Mouse (Mus musculus) intestine, embryonic 16.5 days (tissue): ENCODE measurements around the gene Rapgef1. TPM values are rescaled to one million over a fixed set of nuclear protein-coding genes. Genes with fewer than 3 reads are reported as not detected.

Experiments used
- ATAC-seq: fragments of 200-750 bp; cut with Nextera tagmentation; 2 replicates; pipeline ENCODE4 v1.8.0; 2017; ENCODE audit warnings: moderate TSS enrichment, moderate library complexity
- H3K27ac ChIP-seq: fragments of 300-500 bp; sonication (generic); 2 replicates; pipeline ENCODE4 v1.5.1; 2014; ENCODE audit warnings: mild to moderate bottlenecking, low read length
- H3K27me3 ChIP-seq: fragments of 300-500 bp; sonication (generic); replicated peaks from 2 replicates; pipeline ENCODE4 v1.6.1; 2014; ENCODE audit warnings: low read length, control low read depth, mixed read lengths; ENCODE audit not compliant: control insufficient read depth, insufficient read depth
- H3K36me3 ChIP-seq: fragments of 300-500 bp; sonication (generic); 2 replicates; pipeline ENCODE4 v1.6.1; 2014; ENCODE audit warnings: low read length, control low read depth; ENCODE audit not compliant: control insufficient read depth, insufficient read depth
- H3K4me1 ChIP-seq: fragments of 300-500 bp; sonication (generic); 2 replicates; pipeline ENCODE4 v1.6.1; 2014; ENCODE audit warnings: low read length, control low read depth, mixed read lengths; ENCODE audit not compliant: control insufficient read depth, insufficient read depth
- H3K4me2 ChIP-seq: fragments of 300-500 bp; sonication (generic); 2 replicates; pipeline ENCODE4 v1.6.1; 2014; ENCODE audit warnings: low read depth, low read length, control low read depth
- H3K4me3 ChIP-seq: fragments of 300-500 bp; sonication (generic); 2 replicates; pipeline ENCODE4 v1.5.1; 2014; ENCODE audit warnings: mild to moderate bottlenecking, low read length
- H3K9ac ChIP-seq: fragments of 300-500 bp; sonication (generic); 2 replicates; pipeline ENCODE4 v1.6.1; 2014; ENCODE audit warnings: low read depth, low read length
- H3K9me3 ChIP-seq: fragments of 300-500 bp; sonication (generic); 2 replicates; pipeline ENCODE4 v1.6.1; 2016; ENCODE audit warnings: low read length, control low read depth; ENCODE audit not compliant: control insufficient read depth
- WGBS: fragments of 180-500 bp; shearing (Covaris S2); extraction: QIAGEN DNeasy Blood & Tissue Kit; methylation state at CpG from one replicate; pipeline ENCODE4 v1.1.7; 2014; 5-methylcytosine and 5-hydroxymethylcytosine counted together
- polyA plus RNA-seq: library from polyadenylated mRNA; unstranded; fragments of >200 nt; fragmentation: Nextera tagmentation; extraction: Ambion mirVana; gene quantifications from 2 replicates; pipeline ENCODE4 v1.2.1, GENCODE M21; 2015

The Rapgef1 gene
- polyA plus RNA-seq, 1 experiment from 2014 or later = 8.1 TPM

- H3K9ac ChIP-seq = no peak overlapping the region
- no peak for ATAC-seq
- no peak overlapping the region for H3K4me3 ChIP-seq
- H3K27me3 ChIP-seq = no peaks in the 10 kb centered on the region
- H3K27ac ChIP-seq = no peak overlapping the region
- WGBS = 95% methylated on average over 5 of the region's 5 CpGs
- no peaks in the 10 kb centered on the region for H3K4me1 ChIP-seq
- no peaks in the 10 kb centered on the region for H3K9me3 ChIP-seq
- peaks cover 16% of the 10 kb centered on the region for H3K36me3 ChIP-seq
- no peak overlapping the region for H3K4me2 ChIP-seq
Observed at GRCm38 (mm10) chr2:29733348-29733747, 113.8 kb downstream of the Rapgef1 start.

DNA sequence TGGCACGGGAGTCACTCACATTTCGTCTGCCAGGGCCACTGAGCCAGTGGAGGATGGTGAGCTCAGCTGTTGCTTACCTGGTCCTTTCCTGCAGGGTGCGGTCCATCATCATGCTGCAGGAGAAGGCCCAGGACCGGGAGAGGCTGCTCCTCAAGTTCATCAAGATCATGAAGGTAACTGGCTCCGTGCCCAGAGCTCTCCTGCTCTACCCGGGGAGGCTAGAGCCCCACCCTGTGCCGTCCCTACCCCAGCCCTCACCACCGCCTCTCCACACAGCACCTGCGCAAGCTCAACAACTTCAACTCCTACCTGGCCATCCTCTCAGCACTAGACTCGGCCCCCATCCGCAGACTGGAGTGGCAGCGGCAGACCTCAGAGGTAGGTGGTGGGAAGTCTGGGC, 116.2 kb downstream of the Rapgef1 start:
- no peaks in the 10 kb centered on the region for H3K4me1 ChIP-seq
- no peak overlapping the region for H3K4me2 ChIP-seq
- H3K9ac ChIP-seq = no peak overlapping the region
- 0 out of 2 replicates have a peak, but pooled peaks have one; percentile 21 for ATAC-seq
- no peaks in the 10 kb centered on the region for H3K9me3 ChIP-seq
- no peak overlapping the region for H3K27ac ChIP-seq
- peaks cover 13% of the 10 kb centered on the region for H3K36me3 ChIP-seq
- 81% methylated on average over 12 of the region's 12 CpGs for WGBS
- no peaks in the 10 kb centered on the region for H3K27me3 ChIP-seq
- H3K4me3 ChIP-seq = no peak overlapping the region

DNA sequence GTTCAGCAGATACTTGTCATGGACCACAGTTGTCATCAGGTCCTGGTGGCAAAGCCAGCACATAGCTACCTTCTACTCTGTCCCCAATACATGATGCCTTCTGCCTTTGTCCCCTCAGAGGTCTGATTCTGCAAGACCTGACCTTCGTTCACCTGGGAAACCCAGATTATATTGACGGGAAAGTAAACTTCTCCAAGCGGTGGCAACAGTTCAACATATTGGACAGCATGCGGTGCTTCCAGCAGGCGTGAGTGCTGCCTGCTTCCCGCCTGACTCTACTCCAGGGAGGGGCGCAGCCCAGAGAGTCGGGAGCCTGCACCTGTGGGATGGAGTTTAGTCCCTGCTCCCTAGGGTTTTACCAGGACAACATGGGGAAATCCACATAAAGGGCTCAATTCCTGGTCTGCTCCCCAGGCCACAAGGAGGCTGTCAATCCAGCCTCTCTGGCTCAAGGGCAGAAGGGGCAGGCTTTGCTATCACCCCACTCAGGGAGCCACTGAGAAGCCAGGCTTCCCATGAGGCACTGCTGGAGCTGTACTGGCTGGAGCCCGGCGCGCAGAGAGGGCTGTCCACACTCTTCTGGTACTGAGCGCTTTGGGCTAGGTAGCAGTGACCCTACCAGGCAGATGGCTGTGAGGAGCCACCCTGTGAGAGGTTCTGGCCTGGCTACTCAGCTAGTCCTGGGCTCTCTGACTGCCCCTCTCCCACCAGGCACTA, 117.8 kb downstream of the Rapgef1 start:
- ATAC-seq = no peak
- H3K36me3 ChIP-seq = peaks cover 13% of the 10 kb centered on the region
- no peak overlapping the region for H3K4me2 ChIP-seq
- no peak overlapping the region for H3K4me3 ChIP-seq
- H3K9ac ChIP-seq = no peak overlapping the region
- 76% methylated on average over 12 of the region's 12 CpGs for WGBS
- no peaks in the 10 kb centered on the region for H3K4me1 ChIP-seq
- no peaks in the 10 kb centered on the region for H3K9me3 ChIP-seq
- no peaks in the 10 kb centered on the region for H3K27me3 ChIP-seq
- no peak overlapping the region for H3K27ac ChIP-seq

DNA sequence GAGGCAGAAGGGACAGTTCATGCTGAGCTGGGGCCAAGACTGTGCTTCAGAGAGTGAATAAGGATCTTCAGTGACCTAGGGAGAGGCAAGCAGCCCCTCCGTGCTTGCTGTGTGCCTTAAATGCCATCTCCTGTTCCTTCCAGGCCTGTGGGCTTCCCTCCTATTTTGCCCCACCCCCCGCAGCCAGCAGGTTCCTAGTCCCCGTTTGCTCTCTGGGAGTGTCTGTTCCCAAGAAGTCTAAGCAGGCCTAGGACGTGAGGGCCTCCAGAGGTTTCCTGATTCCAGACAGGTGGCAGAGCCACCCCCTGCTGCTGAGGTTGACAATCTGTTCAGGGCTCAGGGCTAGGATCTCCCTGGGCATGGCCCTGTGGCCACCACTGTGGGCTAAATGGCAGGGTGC, 119.3 kb downstream of the Rapgef1 start:
- peaks cover 11% of the 10 kb centered on the region for H3K36me3 ChIP-seq

GRCm38 (mm10) chr2:29739368-29739767, 119.8 kb downstream of the Rapgef1 start:
- WGBS = 55% methylated on average over 5 of the region's 5 CpGs
- Histone ChIP-seq H3K9ac (no peak overlapping the region), H3K4me2 (no peak overlapping the region), H3K4me1 (peaks cover 6% of the 10 kb centered on the region), H3K36me3 (peaks cover 6% of the 10 kb centered on the region), H3K27me3 (no peaks in the 10 kb centered on the region), H3K4me3 (no peak overlapping the region), H3K9me3 (no peaks in the 10 kb centered on the region), H3K27ac (peak overlapping the region; percentile 24; the same call in 1 of the 2 replicates)
- ATAC-seq = no peak

More for the DNA sequence above, 119.3 kb downstream of the Rapgef1 start:
- no peak for ATAC-seq
- H3K9me3 ChIP-seq = no peaks in the 10 kb centered on the region
- WGBS = 45% methylated on average over 4 of the region's 4 CpGs
- H3K4me2 ChIP-seq = no peak overlapping the region
- peaks cover under 1% of the 10 kb centered on the region; the same call in 1 of the 2 replicates for H3K4me1 ChIP-seq
- H3K27ac ChIP-seq = peak overlapping the region; percentile 24; the same call in 1 of the 2 replicates
- no peak overlapping the region for H3K9ac ChIP-seq
- no peak overlapping the region for H3K4me3 ChIP-seq
- H3K27me3 ChIP-seq = no peaks in the 10 kb centered on the region

DNA sequence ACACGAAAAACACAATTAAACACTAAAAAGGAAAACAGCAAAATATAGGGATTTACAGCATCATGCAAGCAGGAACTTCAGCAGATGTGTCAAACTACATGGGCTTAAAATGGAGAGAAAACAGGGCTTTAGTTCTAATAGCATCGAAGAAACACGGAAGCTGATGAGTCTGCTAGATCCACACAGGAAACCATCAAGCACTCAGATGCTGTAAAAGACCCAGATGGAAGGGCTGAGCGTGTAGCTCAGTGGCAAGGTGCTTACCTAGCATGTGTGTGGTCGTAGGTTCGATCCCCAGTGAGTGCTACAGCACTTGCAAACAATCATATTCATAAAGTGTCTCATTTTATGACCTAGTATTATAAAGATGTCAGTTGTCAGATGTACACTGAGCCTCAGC, 121.7 kb downstream of the Rapgef1 start:
- WGBS = 94% methylated on average over 6 of the region's 6 CpGs
- no peak for ATAC-seq

DNA sequence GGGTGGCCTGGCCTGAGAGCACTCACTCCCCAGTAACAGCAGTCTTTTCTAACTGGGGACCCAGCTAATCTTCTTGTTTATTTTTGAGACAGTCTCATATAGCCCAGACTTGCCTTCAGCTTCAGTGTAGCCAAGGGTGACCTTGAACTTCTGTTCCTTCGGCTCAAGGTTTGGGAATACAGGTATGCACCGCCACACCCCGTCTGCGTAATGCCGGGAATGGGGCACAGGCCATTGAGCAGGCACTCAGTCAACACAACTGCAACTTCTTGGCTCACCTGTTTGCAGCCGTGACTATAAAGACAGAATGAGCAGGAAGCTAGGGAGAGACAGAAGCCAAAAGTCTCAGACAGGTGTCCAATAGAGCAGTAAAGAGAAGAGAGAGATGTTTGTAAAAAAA, 124.7 kb downstream of the Rapgef1 start:
- Histone ChIP-seq H3K9me3 (no peaks in the 10 kb centered on the region), H3K36me3 (no peaks in the 10 kb centered on the region), H3K27me3 (peaks cover 6% of the 10 kb centered on the region), H3K9ac (no peak overlapping the region), H3K4me2 (no peak overlapping the region), H3K4me1 (peaks cover 11% of the 10 kb centered on the region), H3K27ac (no peak overlapping the region; the same call in 1 of the 2 replicates), H3K4me3 (no peak overlapping the region)
- peak; percentile 66 for ATAC-seq
- 58% methylated on average over 6 of the region's 6 CpGs for WGBS

More for the DNA sequence above, 121.7 kb downstream of the Rapgef1 start:
- H3K9me3 ChIP-seq = no peaks in the 10 kb centered on the region
- no peak overlapping the region for H3K4me3 ChIP-seq
- H3K27me3 ChIP-seq = no peaks in the 10 kb centered on the region
- no peak overlapping the region for H3K27ac ChIP-seq
- no peak overlapping the region for H3K9ac ChIP-seq
- peaks cover under 1% of the 10 kb centered on the region for H3K36me3 ChIP-seq
- no peak overlapping the region for H3K4me2 ChIP-seq
- H3K4me1 ChIP-seq = peaks cover 6% of the 10 kb centered on the region

DNA sequence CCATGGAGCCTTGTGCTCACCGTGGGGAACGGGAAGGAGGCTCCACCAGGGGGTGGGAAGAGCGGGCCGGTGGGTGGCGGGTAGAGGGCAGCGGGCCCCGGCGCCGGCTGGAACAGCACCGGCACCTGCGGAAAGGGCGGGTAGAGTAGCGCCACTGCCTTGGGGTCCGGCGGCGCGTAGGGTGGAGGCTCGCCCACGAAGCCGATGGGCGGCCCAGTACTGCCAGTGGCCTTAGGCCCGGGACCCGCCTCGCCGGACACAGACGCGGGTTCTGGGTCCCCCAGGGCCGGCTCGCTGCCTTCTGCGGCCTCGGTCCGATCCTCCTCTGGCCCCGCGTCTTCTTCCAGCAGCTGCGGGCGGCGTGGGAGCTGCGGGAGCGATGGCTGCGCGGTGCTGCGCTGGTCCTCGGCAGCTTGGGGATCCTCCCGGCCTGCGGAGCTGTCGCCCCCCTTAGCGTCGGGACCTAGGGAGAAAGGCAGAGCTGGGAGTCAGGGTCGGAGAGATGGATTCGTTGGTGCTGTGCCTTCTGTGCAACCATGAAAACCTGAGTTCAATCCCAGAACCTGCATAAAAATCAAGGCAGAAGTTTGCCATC, 127.8 kb downstream of the Rapgef1 start:
- WGBS = 29% methylated on average over 49 of the region's 50 CpGs
- H3K9ac ChIP-seq = peak overlapping the region; percentile 60

GRCm38 (mm10) chr2:29747852-29748251, 128.3 kb downstream of the Rapgef1 start:
- Histone ChIP-seq H3K4me2 (no peak overlapping the region), H3K27me3 (peaks cover 17% of the 10 kb centered on the region), H3K27ac (no peak overlapping the region), H3K4me1 (peaks cover 16% of the 10 kb centered on the region), H3K9me3 (no peaks in the 10 kb centered on the region), H3K36me3 (no peaks in the 10 kb centered on the region), H3K4me3 (no peak overlapping the region), H3K9ac (no peak overlapping the region)
- no peak for ATAC-seq
- 62% methylated on average over 5 of the region's 5 CpGs for WGBS

More for the DNA sequence above, 127.8 kb downstream of the Rapgef1 start:
- no peak overlapping the region for H3K27ac ChIP-seq
- peaks cover 16% of the 10 kb centered on the region for H3K4me1 ChIP-seq
- H3K4me3 ChIP-seq = peak overlapping the region; percentile 36
- ATAC-seq = no peak
- no peaks in the 10 kb centered on the region for H3K9me3 ChIP-seq
- H3K36me3 ChIP-seq = no peaks in the 10 kb centered on the region
- peaks cover 17% of the 10 kb centered on the region for H3K27me3 ChIP-seq
- peak overlapping the region; percentile 58 for H3K4me2 ChIP-seq
